9 mouse cellular contexts compared by ENCODE assay signal in the genomic region with DNA sequence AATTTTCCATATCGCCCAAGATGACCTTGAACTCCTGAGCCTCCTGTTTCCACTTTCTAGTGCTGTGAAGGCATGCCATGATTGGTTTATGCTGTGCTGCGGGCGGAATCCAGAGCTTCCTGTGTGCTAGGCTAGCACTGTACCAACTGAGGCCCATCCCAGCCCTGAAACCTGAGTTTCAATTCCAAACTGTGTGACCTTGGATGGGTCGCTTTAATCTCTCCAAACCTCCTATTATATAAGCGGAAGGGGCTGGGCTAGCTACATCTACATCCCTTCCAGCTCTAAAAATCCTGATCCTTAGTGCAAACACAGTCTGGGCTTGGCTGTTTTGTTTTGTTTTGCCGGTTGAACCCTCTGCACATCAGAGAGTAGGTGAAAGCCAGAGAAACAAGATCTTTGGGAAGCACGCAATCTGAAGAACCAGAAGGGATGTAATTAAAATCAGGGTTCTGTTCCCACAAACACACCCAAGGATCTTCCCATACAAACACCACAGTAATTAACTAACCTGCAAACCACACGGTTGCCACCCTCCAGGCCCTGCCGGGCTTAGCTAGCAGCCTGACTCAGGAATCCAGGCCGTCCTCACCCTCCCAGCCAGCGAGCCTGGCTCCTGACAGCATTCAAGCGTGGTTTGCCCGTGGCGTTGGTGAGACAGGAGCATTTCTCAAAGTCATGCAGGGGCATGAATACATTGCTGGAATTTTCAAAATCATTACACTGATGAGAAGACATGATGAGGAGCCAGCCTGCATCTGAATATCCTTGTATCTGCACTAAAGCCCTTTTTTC.
DNase-seq lines count a peak whose midpoint lies in the region; ATAC-seq and TF ChIP-seq lines count a peak whose summit lies in the region.
"Had no signal": no experiment of that assay in that cellular context is flagged by ENCODE, and none has a peak within 500 bp of the region (broad histone marks: within the 10 kb centered on the region; RNA-seq: fewer than 3 reads in every experiment).

No protein-coding gene starts in this region.

- H3K36me3 ChIP-seq in heart, adult 2 months (ENCODE audit: control insufficient read depth, insufficient read depth, low read length): no peaks in the 10 kb centered on the region
- H3K36me3 ChIP-seq in heart, embryonic 12.5 days: no peaks in the 10 kb centered on the region
- no peaks in the 10 kb centered on the region for H3K36me3 ChIP-seq in embryonic facial prominence, embryonic 11.5 days (replicated peaks; ENCODE audit: control insufficient read depth, insufficient read depth, low read depth, low read length)
- no peaks in the 10 kb centered on the region for H3K36me3 ChIP-seq in hindbrain, embryonic 15.5 days
- H3K36me3 ChIP-seq: lung, embryonic 15.5 days had no signal

- peak overlapping the region; percentile 33 for H3K4me3 ChIP-seq in heart, adult 2 months
- H3K4me3 ChIP-seq in heart, embryonic 12.5 days: no peak overlapping the region
- H3K4me3 ChIP-seq in embryonic facial prominence, embryonic 11.5 days (ENCODE audit: low read depth, low read length): no peak overlapping the region
- H3K4me3 ChIP-seq in hindbrain, embryonic 15.5 days: no peak overlapping the region
- H3K4me3 ChIP-seq: lung, embryonic 15.5 days had no signal

- H3K4me2 ChIP-seq in heart, embryonic 12.5 days: no peak overlapping the region
- H3K4me2 ChIP-seq in embryonic facial prominence, embryonic 11.5 days (ENCODE audit: low read depth, low read length): no peak overlapping the region
- no peak overlapping the region for H3K4me2 ChIP-seq in hindbrain, embryonic 15.5 days
- H3K4me2 ChIP-seq: lung, embryonic 15.5 days had no signal

- 65% methylated on average over 14 of the region's 14 CpGs for WGBS in heart, adult 2 months
- 58% methylated on average over 14 of the region's 14 CpGs for WGBS in heart, embryonic 12.5 days
- WGBS in embryonic facial prominence, embryonic 11.5 days: 61% methylated on average over 14 of the region's 14 CpGs
- 53% methylated on average over 14 of the region's 14 CpGs for WGBS in hindbrain, embryonic 15.5 days

- peak overlapping the region; percentile 22 for H3K9ac ChIP-seq in heart, adult 2 months (ENCODE audit: low read depth, low read length)
- H3K9ac ChIP-seq in heart, embryonic 12.5 days: no peak overlapping the region
- no peak overlapping the region for H3K9ac ChIP-seq in embryonic facial prominence, embryonic 11.5 days (replicated peaks; ENCODE audit: low read length)
- H3K9ac ChIP-seq in hindbrain, embryonic 15.5 days: no peak overlapping the region
- H3K9ac ChIP-seq: lung, embryonic 15.5 days had no signal

- DNase-seq in heart, adult 2 months: peak; percentile 40 to 53
- DNase-seq in Muller cell, postnatal 12 days (ENCODE audit: inconsistent ontology term): peak; percentile 63
- DNase-seq in embryonic facial prominence, embryonic 11.5 days (ENCODE audit: low spot score): peak; percentile 36
- DNase-seq in right cerebral cortex, postnatal 36 days (ENCODE audit: low spot score in 2 of 2): no peak
- no peak for DNase-seq in liver
- DNase-seq in right cerebral cortex, postnatal 14 days: no peak

- TF ChIP-seq CTCF in heart, adult 2 months (IDR thresholded peaks at IDR 0.05): no peak

- intact Hi-C loops in heart, adult 2 months (cut with DNase I): loop anchor here (5.0 kb wide), 1 partner anchor 90 kb away; no protein-coding TSS in a partner anchor

- no peaks in the 10 kb centered on the region for H3K79me2 ChIP-seq in heart, adult 2 months (replicated peaks; ENCODE audit: control insufficient read depth, insufficient read depth, low read length)

- no peak for ATAC-seq in heart, embryonic 12.5 days (ENCODE audit: insufficient number of reproducible peaks, low FRiP score)
- ATAC-seq in embryonic facial prominence, embryonic 11.5 days (replicated peaks; ENCODE audit: insufficient number of reproducible peaks, low FRiP score, low TSS enrichment, low read depth): no peak
- no peak; the same call in 1 of the 2 replicates for ATAC-seq in hindbrain, embryonic 15.5 days (ENCODE audit: low FRiP score, low read depth)

- TF ChIP-seq EP300 in heart, adult 2 months (IDR thresholded peaks at IDR 0.05; ENCODE audit: insufficient read depth, low read depth, low read length): no peak

- TF ChIP-seq POLR2A in heart, adult 2 months (IDR thresholded peaks at IDR 0.05; ENCODE audit: insufficient read depth, low read depth, low read length): no peak

- peak overlapping the region; percentile 89 for H3K27ac ChIP-seq in heart, adult 2 months
- H3K27ac ChIP-seq in heart, embryonic 12.5 days (ENCODE audit: poor library complexity, severe bottlenecking): no peak overlapping the region
- H3K27ac ChIP-seq in embryonic facial prominence, embryonic 11.5 days (replicated peaks; ENCODE audit: low read depth, low read length): peak overlapping the region; percentile 35; the same call in 1 of the 2 replicates
- H3K27ac ChIP-seq in hindbrain, embryonic 15.5 days (replicated peaks): 0 out of 2 replicates have a peak overlapping the region, but pooled peaks have one; percentile 27
- H3K27ac ChIP-seq: lung, embryonic 15.5 days had no signal

- H3K9me3 ChIP-seq in heart, embryonic 12.5 days (replicated peaks): no peaks in the 10 kb centered on the region; the same call in 1 of the 2 replicates
- H3K9me3 ChIP-seq in embryonic facial prominence, embryonic 11.5 days (replicated peaks; ENCODE audit: control insufficient read depth, low read length): no peaks in the 10 kb centered on the region
- H3K9me3 ChIP-seq in hindbrain, embryonic 15.5 days: no peaks in the 10 kb centered on the region
- H3K9me3 ChIP-seq: lung, embryonic 15.5 days had no signal

- H3K27me3 ChIP-seq in heart, adult 2 months (ENCODE audit: control insufficient read depth, insufficient read depth, low read length): no peaks in the 10 kb centered on the region
- H3K27me3 ChIP-seq in heart, embryonic 12.5 days (replicated peaks): no peaks in the 10 kb centered on the region
- no peaks in the 10 kb centered on the region for H3K27me3 ChIP-seq in embryonic facial prominence, embryonic 11.5 days (ENCODE audit: control insufficient read depth, insufficient read depth, low read length)
- no peaks in the 10 kb centered on the region for H3K27me3 ChIP-seq in hindbrain, embryonic 15.5 days

- no peaks in the 10 kb centered on the region for H3K4me1 ChIP-seq in heart, adult 2 months (ENCODE audit: control insufficient read depth, insufficient read depth, low read length)
- peaks cover 21% of the 10 kb centered on the region for H3K4me1 ChIP-seq in heart, embryonic 12.5 days (replicated peaks)
- H3K4me1 ChIP-seq in embryonic facial prominence, embryonic 11.5 days (ENCODE audit: control insufficient read depth, insufficient read depth, low read length): no peaks in the 10 kb centered on the region
- H3K4me1 ChIP-seq in hindbrain, embryonic 15.5 days (replicated peaks): peaks cover 15% of the 10 kb centered on the region
- H3K4me1 ChIP-seq: lung, embryonic 15.5 days had no signal

Comparison
In these comparisons a context has a peak if more than half of its experiments do, and no peak if none do; other contexts are left out.
1. DNase-seq: peak in heart, adult 2 months (2 of 2), Muller cell, postnatal 12 days (single experiment) and embryonic facial prominence, embryonic 11.5 days (single experiment); none in right cerebral cortex, postnatal 36 days (0 of 2), liver (single experiment) and right cerebral cortex, postnatal 14 days (single experiment).